8 mouse cellular contexts compared by ENCODE assay signal in the genomic region with DNA sequence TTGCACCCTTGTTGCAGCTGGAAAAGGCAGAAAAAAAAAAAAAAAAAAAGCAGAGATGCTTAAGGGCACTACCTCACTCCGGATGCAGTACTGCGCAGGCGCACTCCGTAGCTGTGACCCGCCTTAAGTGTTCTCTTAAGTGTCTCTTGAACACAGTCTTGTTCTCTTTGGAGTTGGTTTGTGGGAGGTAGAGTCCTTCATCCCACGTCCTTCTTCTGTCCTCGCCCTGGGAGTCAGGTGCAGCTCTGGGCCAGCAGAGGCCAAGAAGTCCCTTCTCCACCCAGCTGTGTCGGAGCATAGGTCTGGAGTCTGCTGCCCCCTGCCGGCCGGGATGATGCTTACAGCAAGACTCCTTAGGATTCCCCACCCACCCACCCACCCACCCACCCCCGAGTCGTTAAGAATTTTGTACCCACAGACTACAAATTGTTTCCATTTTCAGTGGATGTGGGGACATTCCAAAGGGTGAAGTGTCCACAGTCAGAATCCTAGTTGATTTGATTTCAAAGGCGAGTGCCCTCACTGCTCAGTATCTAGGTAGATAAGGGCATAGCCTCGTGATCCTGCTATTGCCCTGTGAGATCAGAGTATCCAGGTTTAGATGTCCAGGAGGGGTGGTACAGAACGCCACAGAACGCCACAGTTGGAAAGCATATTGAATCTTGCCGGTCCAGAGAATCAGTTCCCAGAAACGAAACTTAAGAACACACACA. TPM values are rescaled to one million over a fixed set of nuclear protein-coding genes. Genes with fewer than 3 reads are reported as not detected.
DNase-seq lines count a peak whose midpoint lies in the region; ATAC-seq and TF ChIP-seq lines count a peak whose summit lies in the region.

No protein-coding gene starts in this region.

- DNase-seq in 3T3-L1 (ENCODE audit: low read depth, low spot score), result peak; percentile 50
- peak; percentile 84 to 90 for DNase-seq in adrenal gland, postnatal 36 days
- peak; percentile 83 for DNase-seq in heart, embryonic 10.5 days (ENCODE audit: low spot score)
- peak; percentile 77 for DNase-seq in kidney, adult 9 months
- peak; percentile 63 for DNase-seq in limb, embryonic 14.5 days (ENCODE audit: low spot score)
- peak; percentile 33 to 65 for DNase-seq in spleen, adult 2 months (ENCODE audit: low read depth in 1 of 2, low spot score in 2 of 2)

- H3K27me3 ChIP-seq in embryonic facial prominence, embryonic 12.5 days, result 0 out of 2 replicates have a peak, but pooled peaks cover 6% of the 10 kb centered on the region
- 0 out of 2 replicates have a peak, but pooled peaks cover 5% of the 10 kb centered on the region for H3K27me3 ChIP-seq in heart, embryonic 10.5 days (ENCODE audit: insufficient read depth, poor library complexity, severe bottlenecking)
- H3K27me3 ChIP-seq in limb, embryonic 14.5 days (ENCODE audit: control insufficient read depth, insufficient read depth, low read length), result no peaks in the 10 kb centered on the region
- H3K27me3 ChIP-seq in midbrain, embryonic 15.5 days (replicated peaks), result no peaks in the 10 kb centered on the region; the same call in 1 of the 2 replicates
- no peaks in the 10 kb centered on the region for H3K27me3 ChIP-seq in spleen, adult 2 months (ENCODE audit: control insufficient read depth, insufficient read depth, low read length)

- peak; percentile 81 for TF ChIP-seq CTCF in spleen, adult 2 months (IDR thresholded peaks at IDR 0.05; ENCODE audit: extremely low read depth, insufficient read depth, insufficient read length, insufficient replicate concordance)

- no peak overlapping the region for H3K27ac ChIP-seq in embryonic facial prominence, embryonic 12.5 days
- H3K27ac ChIP-seq in heart, embryonic 10.5 days, result no peak overlapping the region
- no peak overlapping the region for H3K27ac ChIP-seq in limb, embryonic 14.5 days (replicated peaks; ENCODE audit: low read depth, low read length)
- no peak overlapping the region for H3K27ac ChIP-seq in midbrain, embryonic 15.5 days
- no peak overlapping the region for H3K27ac ChIP-seq in spleen, adult 2 months (ENCODE audit: insufficient read depth, low read length)

- no peak for TF ChIP-seq POLR2A in limb, embryonic 14.5 days (IDR thresholded peaks at IDR 0.05; ENCODE audit: borderline replicate concordance, extremely low read depth, insufficient read depth, insufficient read length)
- TF ChIP-seq POLR2A in spleen, adult 2 months (IDR thresholded peaks at IDR 0.05; ENCODE audit: low read depth, low read length), result no peak

- H3K9ac ChIP-seq in embryonic facial prominence, embryonic 12.5 days, result no peak overlapping the region
- peak overlapping the region; percentile 37; the same call in 1 of the 2 replicates for H3K9ac ChIP-seq in limb, embryonic 14.5 days (ENCODE audit: low read depth, low read length, severe bottlenecking)
- no peak overlapping the region for H3K9ac ChIP-seq in midbrain, embryonic 15.5 days

- no peaks in the 10 kb centered on the region for H3K9me3 ChIP-seq in embryonic facial prominence, embryonic 12.5 days
- H3K9me3 ChIP-seq in heart, embryonic 10.5 days, result no peaks in the 10 kb centered on the region
- no peaks in the 10 kb centered on the region for H3K9me3 ChIP-seq in limb, embryonic 14.5 days (ENCODE audit: control insufficient read depth, low read length)
- no peaks in the 10 kb centered on the region for H3K9me3 ChIP-seq in midbrain, embryonic 15.5 days

- no peaks in the 10 kb centered on the region for H3K36me3 ChIP-seq in embryonic facial prominence, embryonic 12.5 days
- H3K36me3 ChIP-seq in heart, embryonic 10.5 days, result no peaks in the 10 kb centered on the region
- H3K36me3 ChIP-seq in limb, embryonic 14.5 days (ENCODE audit: control insufficient read depth, insufficient read depth, low read length), result no peaks in the 10 kb centered on the region
- no peaks in the 10 kb centered on the region for H3K36me3 ChIP-seq in midbrain, embryonic 15.5 days (replicated peaks)
- H3K36me3 ChIP-seq in spleen, adult 2 months (ENCODE audit: control insufficient read depth, insufficient read depth, low read length), result no peaks in the 10 kb centered on the region

- peak overlapping the region; percentile 17 for H3K4me3 ChIP-seq in embryonic facial prominence, embryonic 12.5 days
- H3K4me3 ChIP-seq in heart, embryonic 10.5 days, result peak overlapping the region; percentile 51
- peak overlapping the region; percentile 26 for H3K4me3 ChIP-seq in limb, embryonic 14.5 days (replicated peaks; ENCODE audit: low read length)
- peak overlapping the region; percentile 4; the same call in 1 of the 2 replicates for H3K4me3 ChIP-seq in midbrain, embryonic 15.5 days
- H3K4me3 ChIP-seq in spleen, adult 2 months (ENCODE audit: extremely low read depth, insufficient read depth, insufficient read length), result peak overlapping the region; percentile 42; the same call in 1 of the 2 replicates

- peak overlapping the region; percentile 46 for H3K4me2 ChIP-seq in embryonic facial prominence, embryonic 12.5 days (replicated peaks)
- H3K4me2 ChIP-seq in limb, embryonic 14.5 days (replicated peaks; ENCODE audit: low read depth, low read length, severe bottlenecking), result peak overlapping the region; percentile 57
- peak overlapping the region; percentile 42 for H3K4me2 ChIP-seq in midbrain, embryonic 15.5 days

- 0 out of 2 replicates have a peak, but pooled peaks have one; percentile 31 for ATAC-seq in embryonic facial prominence, embryonic 12.5 days (ENCODE audit: insufficient number of reproducible peaks, insufficient read depth, low FRiP score, low TSS enrichment)
- peak; percentile 48; the same call in 1 of the 2 replicates for ATAC-seq in limb, embryonic 14.5 days (ENCODE audit: low FRiP score, low read depth)
- peak; percentile 82 for ATAC-seq in midbrain, embryonic 15.5 days (replicated peaks)

- 0 out of 2 replicates have a peak, but pooled peaks cover 3% of the 10 kb centered on the region for H3K4me1 ChIP-seq in embryonic facial prominence, embryonic 12.5 days
- H3K4me1 ChIP-seq in heart, embryonic 10.5 days, result no peaks in the 10 kb centered on the region
- H3K4me1 ChIP-seq in limb, embryonic 14.5 days (ENCODE audit: control insufficient read depth, insufficient read depth, low read length), result no peaks in the 10 kb centered on the region
- peaks cover 2% of the 10 kb centered on the region; the same call in 1 of the 2 replicates for H3K4me1 ChIP-seq in midbrain, embryonic 15.5 days
- H3K4me1 ChIP-seq in spleen, adult 2 months (ENCODE audit: control insufficient read depth, insufficient read depth, insufficient read length), result no peaks in the 10 kb centered on the region

- 25% methylated on average over 18 of the region's 18 CpGs for WGBS in embryonic facial prominence, embryonic 12.5 days
- 20% methylated on average over 18 of the region's 18 CpGs for WGBS in heart, embryonic 10.5 days
- WGBS in limb, embryonic 14.5 days, result 26% methylated on average over 18 of the region's 18 CpGs
- 26% methylated on average over 18 of the region's 18 CpGs for WGBS in midbrain, embryonic 15.5 days
- 24% methylated on average over 18 of the region's 18 CpGs for WGBS in spleen, adult 2 months

RNA-seq across cellular contexts. Expression of gene Gsta3, which starts 31.1 kb away (rescaled TPM):
- 10 to 100 TPM; 31.7 to 86.7 TPM for total RNA-seq in adrenal gland, postnatal 36 days (2021)
- polyA plus RNA-seq in embryonic facial prominence, embryonic 12.5 days (2016; fragmentation: Nextera tagmentation; extraction: Ambion mirVana), result 0.64 and 1.3 TPM in 2 replicates
- polyA plus RNA-seq in heart, embryonic 10.5 days (2016; fragmentation: Nextera tagmentation; extraction: Ambion mirVana), result 0.51 TPM in 1 of 2 replicates, not detected in the other
- polyA plus RNA-seq in limb, embryonic 14.5 days (2012; rRNA removed), result 0.77 and 1.6 TPM in 2 replicates
- 1.1 and 1.8 TPM in 2 replicates for polyA plus RNA-seq in limb, embryonic 14.5 days (2014; fragmentation: Nextera tagmentation; extraction: Ambion mirVana)
- polyA plus RNA-seq in midbrain, embryonic 15.5 days (2015; fragmentation: Nextera tagmentation; extraction: Ambion mirVana), result 0.25 and 0.33 TPM in 2 replicates
- polyA plus RNA-seq in spleen, adult 2 months (2012; rRNA removed), result 1.4 and 1.8 TPM in 2 replicates

RNA-seq across cellular contexts. Expression of gene Tmem14a, which starts 53.1 kb away (rescaled TPM):
- total RNA-seq in adrenal gland, postnatal 36 days (2021), result 1 to 10 TPM; 5.0 to 6.7 TPM
- 11.0 and 11.4 TPM in 2 replicates for polyA plus RNA-seq in embryonic facial prominence, embryonic 12.5 days (2016; fragmentation: Nextera tagmentation; extraction: Ambion mirVana)
- polyA plus RNA-seq in heart, embryonic 10.5 days (2016; fragmentation: Nextera tagmentation; extraction: Ambion mirVana), result 8.7 and 12.9 TPM in 2 replicates
- polyA plus RNA-seq in limb, embryonic 14.5 days (2012; rRNA removed), result 9.3 and 11.4 TPM in 2 replicates
- polyA plus RNA-seq in limb, embryonic 14.5 days (2014; fragmentation: Nextera tagmentation; extraction: Ambion mirVana), result 9.5 and 10.6 TPM in 2 replicates
- 15.5 and 16.3 TPM in 2 replicates for polyA plus RNA-seq in midbrain, embryonic 15.5 days (2015; fragmentation: Nextera tagmentation; extraction: Ambion mirVana)
- polyA plus RNA-seq in spleen, adult 2 months (2012; rRNA removed), result 1.2 and 1.3 TPM in 2 replicates

Comparison
In these comparisons a context has a peak if more than half of its experiments do, and no peak if none do; other contexts are left out.
1. ATAC-seq: peak in every context shown above with its lines; median percentile 82 in midbrain, embryonic 15.5 days; 48 in limb, embryonic 14.5 days; 31 in embryonic facial prominence, embryonic 12.5 days.